Mouse (Mus musculus) liver, adult 2 months (tissue): Measurements from ENCODE around the gene Jakmip3. TPM values are rescaled to one million over a fixed set of nuclear protein-coding genes. Genes with fewer than 3 reads are reported as not detected.

Experiments used
- DNase-seq: peaks from one replicate; pipeline ENCODE4 v3.0.0-alpha.2; 2011; ENCODE audit warnings: low read depth, low spot score; ENCODE audit errors: extremely low read depth
- H3K27ac ChIP-seq: fragments of 200-500 bp; replicated peaks from 2 replicates; pipeline ENCODE4 v1.5.1; 2012; ENCODE audit warnings: low read depth, mild to moderate bottlenecking, control low read depth, inconsistent platforms, low read length; ENCODE audit not compliant: insufficient read depth
- H3K27me3 ChIP-seq: fragments of 200-500 bp; 2 replicates; pipeline ENCODE4 v1.6.1; 2012; ENCODE audit warnings: mild to moderate bottlenecking, moderate library complexity, low read length, inconsistent platforms; ENCODE audit not compliant: control insufficient read depth, insufficient read depth
- H3K36me3 ChIP-seq: fragments of 200-500 bp; 2 replicates; pipeline ENCODE4 v1.6.1; 2012; ENCODE audit warnings: low read length, inconsistent platforms; ENCODE audit not compliant: control insufficient read depth, insufficient read depth
- H3K4me1 ChIP-seq: fragments of 200-500 bp; 2 replicates; pipeline ENCODE4 v1.6.1; 2011; ENCODE audit warnings: low read length; ENCODE audit not compliant: control insufficient read depth, insufficient read depth
- H3K4me3 ChIP-seq: fragments of 200-500 bp; 2 replicates; pipeline ENCODE4 v1.5.1; 2011; ENCODE audit warnings: low read depth, mild to moderate bottlenecking, control low read depth, low read length, moderate library complexity; ENCODE audit not compliant: insufficient read depth
- H3K79me2 ChIP-seq: fragments of 200-500 bp; 2 replicates; pipeline ENCODE4 v1.6.1; 2012; ENCODE audit warnings: inconsistent platforms, mild to moderate bottlenecking, low read length, moderate library complexity; ENCODE audit not compliant: control insufficient read depth, insufficient read depth
- H3K9ac ChIP-seq: fragments of 200-500 bp; 2 replicates; pipeline ENCODE4 v1.6.1; 2012; ENCODE audit warnings: low read depth, mild to moderate bottlenecking, control low read depth, inconsistent platforms, low read length
- CTCF ChIP-seq: fragments of 200-500 bp; IDR thresholded peaks from 2 replicates; pipeline ENCODE4 v1.5.1; 2011; ENCODE audit warnings: low read depth, low read length, control low read depth
- POLR2A ChIP-seq: fragments of 200-500 bp; IDR thresholded peaks from 2 replicates; pipeline ENCODE4 v1.6.1; 2011; ENCODE audit warnings: low read length, control low read depth; ENCODE audit not compliant: insufficient read depth; ENCODE audit errors: extremely low read depth
- WGBS: fragments of 180-500 bp; shearing (Covaris S2); methylation state at CpG from one replicate; pipeline ENCODE4 v1.1.7; 2018; 5-methylcytosine and 5-hydroxymethylcytosine counted together
- polyA plus RNA-seq: library from polyadenylated mRNA; depleted of rRNA; stranded (reverse); fragments of >200 nt; gene quantifications from 2 replicates; pipeline ENCODE4 v1.2.3, GENCODE M21; 2012
- total RNA-seq: library from RNA; depleted of rRNA; stranded (reverse); fragments of >200 nt; gene quantifications from 2 replicates; pipeline ENCODE4 v1.2.3, GENCODE M21; 2014

Jakmip3 gene
- total and polyA plus RNA-seq, 2 experiments = 0.02 TPM; not detected in 1

GRCm38 (mm10) chr7:138968010-138968620 is 27.6 kb downstream of the Jakmip3 start:
- no peak overlapping the region for H3K27ac ChIP-seq
- WGBS = 74% methylated on average over 13 of the region's 13 CpGs
- no peaks in the 10 kb centered on the region for H3K79me2 ChIP-seq
- no peak overlapping the region for H3K4me3 ChIP-seq
- H3K4me1 ChIP-seq = no peaks in the 10 kb centered on the region
- no peak for DNase-seq
- no peak overlapping the region for H3K9ac ChIP-seq
- no peaks in the 10 kb centered on the region for H3K36me3 ChIP-seq
- H3K27me3 ChIP-seq = no peaks in the 10 kb centered on the region
- TF ChIP-seq POLR2A = no peak
- TF ChIP-seq CTCF = no peak

DNA sequence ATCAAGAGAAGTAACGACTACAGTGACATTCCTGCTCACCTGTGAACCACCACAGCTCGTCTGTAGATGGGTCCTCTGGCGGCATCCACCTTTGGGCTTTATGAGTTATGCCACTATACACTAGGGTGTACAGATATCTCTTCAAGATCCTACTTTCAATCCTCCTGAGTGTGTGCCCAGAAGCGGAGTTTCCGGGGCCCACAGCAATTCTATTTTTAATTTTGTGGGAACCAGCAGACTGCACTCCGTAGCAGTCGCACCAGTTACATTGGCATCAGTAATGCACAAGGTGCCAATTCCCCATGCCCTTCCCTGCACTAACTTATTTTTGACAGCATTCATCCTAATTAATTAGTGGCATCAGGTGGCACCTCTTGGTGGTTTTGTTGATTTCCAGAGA is 37.0 kb downstream of the Jakmip3 start:
- Histone ChIP-seq H3K27me3 (no peaks in the 10 kb centered on the region), H3K79me2 (no peaks in the 10 kb centered on the region), H3K4me1 (no peaks in the 10 kb centered on the region), H3K27ac (no peak overlapping the region), H3K9ac (no peak overlapping the region), H3K4me3 (no peak overlapping the region), H3K36me3 (no peaks in the 10 kb centered on the region)
- TF ChIP-seq POLR2A (no peak), CTCF (no peak)
- DNase-seq = no peak
- WGBS = 89% methylated on average over 7 of the region's 7 CpGs

DNA sequence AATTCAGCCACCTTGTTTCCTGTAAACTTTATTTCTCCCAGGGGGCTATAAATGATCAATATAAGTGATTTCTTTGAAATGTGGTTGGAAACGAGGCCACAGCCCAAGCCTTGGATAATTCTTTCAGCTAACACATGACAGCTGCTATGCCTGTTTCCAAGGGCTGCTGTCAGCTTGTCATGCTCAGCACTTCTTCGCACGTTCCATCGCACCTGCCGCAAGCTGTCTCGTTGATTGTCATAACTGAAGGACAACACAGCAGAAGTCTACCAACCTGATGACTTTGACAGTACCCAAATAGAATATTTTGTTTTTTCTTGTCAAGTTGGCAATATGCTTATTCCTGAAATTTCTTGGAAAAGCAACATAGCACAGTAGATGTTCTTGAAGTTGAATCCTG is 44.0 kb downstream of the Jakmip3 start:
- Histone ChIP-seq H3K27me3 (no peaks in the 10 kb centered on the region), H3K4me1 (no peaks in the 10 kb centered on the region), H3K79me2 (no peaks in the 10 kb centered on the region), H3K27ac (no peak overlapping the region), H3K36me3 (no peaks in the 10 kb centered on the region), H3K4me3 (no peak overlapping the region), H3K9ac (no peak overlapping the region)
- 89% methylated on average over 6 of the region's 6 CpGs for WGBS
- no peak for DNase-seq
- TF ChIP-seq CTCF = no peak
- TF ChIP-seq POLR2A = no peak

DNA sequence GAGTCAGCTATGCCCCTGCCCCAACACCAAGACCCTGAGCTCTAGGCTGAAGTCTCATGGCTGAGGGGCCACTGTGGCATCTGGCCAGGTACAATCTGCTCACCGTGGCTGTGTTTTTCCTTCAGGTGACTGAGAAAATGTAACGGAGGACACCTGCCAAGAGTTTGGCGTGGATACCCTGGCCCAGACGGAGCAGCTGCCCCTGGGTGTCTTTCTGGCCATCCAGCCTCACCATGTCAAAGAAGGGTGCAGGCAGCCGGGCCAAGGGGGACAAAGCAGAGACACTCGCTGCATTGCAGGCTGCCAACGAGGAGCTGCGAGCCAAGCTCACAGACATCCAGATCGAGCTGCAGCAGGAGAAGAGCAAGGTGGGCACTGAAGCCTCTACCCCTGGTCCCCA is 48.6 kb downstream of the Jakmip3 start:
- Histone ChIP-seq H3K79me2 (no peaks in the 10 kb centered on the region), H3K27ac (no peak overlapping the region), H3K27me3 (no peaks in the 10 kb centered on the region), H3K4me3 (no peak overlapping the region), H3K9ac (no peak overlapping the region), H3K36me3 (no peaks in the 10 kb centered on the region), H3K4me1 (no peaks in the 10 kb centered on the region)
- TF ChIP-seq CTCF (no peak), POLR2A (no peak)
- no peak for DNase-seq
- WGBS = 68% methylated on average over 9 of the region's 9 CpGs

- Histone ChIP-seq H3K4me3 (no peak overlapping the region), H3K9ac (no peak overlapping the region), H3K27ac (no peak overlapping the region), H3K4me1 (no peaks in the 10 kb centered on the region), H3K27me3 (no peaks in the 10 kb centered on the region), H3K79me2 (no peaks in the 10 kb centered on the region), H3K36me3 (no peaks in the 10 kb centered on the region)
- 75% methylated on average over 9 of the region's 9 CpGs for WGBS
- no peak for DNase-seq
- no peak for TF ChIP-seq POLR2A
- TF ChIP-seq CTCF = no peak
These were observed 62.2 kb downstream of the Jakmip3 start for GRCm38 (mm10) chr7:139002692-139003091.

- no peak overlapping the region for H3K27ac ChIP-seq
- WGBS = 70% methylated on average over 9 of the region's 9 CpGs
- H3K9ac ChIP-seq = no peak overlapping the region
- H3K4me1 ChIP-seq = no peaks in the 10 kb centered on the region
- H3K36me3 ChIP-seq = no peaks in the 10 kb centered on the region
- no peak overlapping the region for H3K4me3 ChIP-seq
- no peak for DNase-seq
- H3K79me2 ChIP-seq = no peaks in the 10 kb centered on the region
- no peaks in the 10 kb centered on the region for H3K27me3 ChIP-seq
- TF ChIP-seq POLR2A (no peak), CTCF (no peak)
These were observed 62.7 kb downstream of the Jakmip3 start for GRCm38 (mm10) chr7:139003250-139003649.
